25 mouse cellular contexts compared by ENCODE assay signal in genomic region chr11:115522703-115523102, GRCm38 (mm10).
"Had no signal": no experiment of that assay in that cellular context is flagged by ENCODE, and none has a peak within 500 bp of the region (broad histone marks: within the 10 kb centered on the region; RNA-seq: fewer than 3 reads in every experiment).

No protein-coding gene starts in this region.

- H3K4me3 ChIP-seq: embryonic facial prominence, embryonic 10.5 days; embryonic facial prominence, embryonic 12.5 days; embryonic facial prominence, embryonic 13.5 days; embryonic facial prominence, embryonic 15.5 days; erythroblast, embryonic 14.5 days; forebrain, embryonic 10.5 days; forebrain, embryonic 12.5 days; forebrain, embryonic 13.5 days; forebrain, embryonic 15.5 days; gastrocnemius, adult 2 months; heart, adult 2 months had no signal

- H3K9ac ChIP-seq: embryonic facial prominence, embryonic 12.5 days; embryonic facial prominence, embryonic 13.5 days; embryonic facial prominence, embryonic 15.5 days; forebrain, embryonic 12.5 days; forebrain, embryonic 13.5 days; forebrain, embryonic 15.5 days; forebrain, postnatal 0 days had no signal

- H3K27me3 ChIP-seq: embryonic facial prominence, embryonic 12.5 days; embryonic facial prominence, embryonic 13.5 days; embryonic facial prominence, embryonic 15.5 days; forebrain, embryonic 12.5 days; forebrain, embryonic 13.5 days; forebrain, embryonic 15.5 days had no signal

- H3K9me3 ChIP-seq: embryonic facial prominence, embryonic 10.5 days; embryonic facial prominence, embryonic 12.5 days; embryonic facial prominence, embryonic 13.5 days; embryonic facial prominence, embryonic 15.5 days; forebrain, embryonic 10.5 days; forebrain, embryonic 12.5 days; forebrain, embryonic 13.5 days; forebrain, embryonic 15.5 days had no signal

- H3K4me1 ChIP-seq: embryonic facial prominence, embryonic 10.5 days; embryonic facial prominence, embryonic 12.5 days; embryonic facial prominence, embryonic 13.5 days; embryonic facial prominence, embryonic 15.5 days; forebrain, embryonic 10.5 days; forebrain, embryonic 12.5 days; forebrain, embryonic 13.5 days; forebrain, embryonic 15.5 days had no signal

- H3K27ac ChIP-seq: embryonic facial prominence, embryonic 10.5 days; embryonic facial prominence, embryonic 12.5 days; embryonic facial prominence, embryonic 13.5 days; embryonic facial prominence, embryonic 15.5 days; forebrain, embryonic 10.5 days; forebrain, embryonic 12.5 days; forebrain, embryonic 13.5 days; forebrain, embryonic 15.5 days; gastrocnemius, adult 2 months; heart, adult 2 months had no signal

- DNase-seq: cerebellum, adult 9-10 months; cerebellum, adult 9-11 months; cerebellum, postnatal 10 days; cerebellum, postnatal 14 days; cerebellum, postnatal 25 days; cerebellum, postnatal 36 days; embryo, embryonic 11 days; forebrain, postnatal 0 days; gastrocnemius, adult 2 months; gastrocnemius, postnatal 10 days; gastrocnemius, postnatal 14 days; gastrocnemius, postnatal 25 days; gastrocnemius, postnatal 36 days; heart, adult 11 months; heart, adult 18-20 months; heart, adult 2 months had no signal
